Mouse (Mus musculus): ENCODE data around the gene Naa38.
"Not testable (repeated sequence)": the region's sequence is repeated elsewhere in the genome, so short reads cannot be mapped to it uniquely, and the experiment has no call there.

Gene Naa38

GRCm38 (mm10) chr11:69395235-69395633 is at the start of gene Naa38, which contains the start of gene Cyb5d1:
Gene Naa38, plus strand, starts transcription at chr11:69395487.
Gene Cyb5d1, minus strand, starts transcription at chr11:69395631.
- in situ Hi-C loops (cut with MboI; ENCODE audit: low pct_unique_long_range_greater_than_20kb in 1 of 2, low sequenced_read_pairs in 2 of 2, unreplicated experiment in 1 of 2): not testable (repeated sequence)

- in situ Hi-C loops (cut with MboI; ENCODE audit: low pct_unique_long_range_greater_than_20kb in 1 of 2, low sequenced_read_pairs in 2 of 2, unreplicated experiment in 1 of 2): no loop called here
These were observed 48.8 kb upstream of the Naa38 start for GRCm38 (mm10) chr11:69346441-69346840.

GRCm38 (mm10) chr11:69356544-69356943 is 38.7 kb upstream of the Naa38 start:
- in situ Hi-C loops (cut with MboI; ENCODE audit: low pct_unique_long_range_greater_than_20kb in 1 of 2, low sequenced_read_pairs in 2 of 2, unreplicated experiment in 1 of 2): no loop called here

- in situ Hi-C loops (cut with MboI; ENCODE audit: low pct_unique_long_range_greater_than_20kb in 1 of 2, low sequenced_read_pairs in 2 of 2, unreplicated experiment in 1 of 2): no loop called here
These were observed 37.6 kb upstream of the Naa38 start for GRCm38 (mm10) chr11:69357690-69358089.

- in situ Hi-C loops (cut with MboI; ENCODE audit: low pct_unique_long_range_greater_than_20kb in 1 of 2, low sequenced_read_pairs in 2 of 2, unreplicated experiment in 1 of 2): no loop called here
These were observed 33.3 kb upstream of the Naa38 start for GRCm38 (mm10) chr11:69362021-69362420.

GRCm38 (mm10) chr11:69362479-69362878 is 32.8 kb upstream of the Naa38 start:
- in situ Hi-C loops (cut with MboI; ENCODE audit: low pct_unique_long_range_greater_than_20kb in 1 of 2, low sequenced_read_pairs in 2 of 2, unreplicated experiment in 1 of 2): no loop called here

GRCm38 (mm10) chr11:69364376-69364775 is 30.9 kb upstream of the Naa38 start:
- in situ Hi-C loops (cut with MboI; ENCODE audit: low pct_unique_long_range_greater_than_20kb in 1 of 2, low sequenced_read_pairs in 2 of 2, unreplicated experiment in 1 of 2): no loop called here

GRCm38 (mm10) chr11:69364910-69365309 is 30.4 kb upstream of the Naa38 start:
- in situ Hi-C loops (cut with MboI; ENCODE audit: low pct_unique_long_range_greater_than_20kb in 1 of 2, low sequenced_read_pairs in 2 of 2, unreplicated experiment in 1 of 2): no loop called here

- in situ Hi-C loops (cut with MboI; ENCODE audit: low pct_unique_long_range_greater_than_20kb in 1 of 2, low sequenced_read_pairs in 2 of 2, unreplicated experiment in 1 of 2): no loop called here
These were observed 29.6 kb upstream of the Naa38 start for GRCm38 (mm10) chr11:69365722-69366121.

GRCm38 (mm10) chr11:69366157-69366854 is 29.0 kb upstream of the Naa38 start:
- in situ Hi-C loops (cut with MboI; ENCODE audit: low pct_unique_long_range_greater_than_20kb in 1 of 2, low sequenced_read_pairs in 2 of 2, unreplicated experiment in 1 of 2): no loop called here

- in situ Hi-C loops (cut with MboI; ENCODE audit: low pct_unique_long_range_greater_than_20kb in 1 of 2, low sequenced_read_pairs in 2 of 2, unreplicated experiment in 1 of 2): no loop called here
These were observed 28.3 kb upstream of the Naa38 start for GRCm38 (mm10) chr11:69366855-69367615.

- in situ Hi-C loops (cut with MboI; ENCODE audit: low pct_unique_long_range_greater_than_20kb in 1 of 2, low sequenced_read_pairs in 2 of 2, unreplicated experiment in 1 of 2): no loop called here
These were observed 27.5 kb upstream of the Naa38 start for GRCm38 (mm10) chr11:69367616-69368355.

- in situ Hi-C loops (cut with MboI; ENCODE audit: low pct_unique_long_range_greater_than_20kb in 1 of 2, low sequenced_read_pairs in 2 of 2, unreplicated experiment in 1 of 2): no loop called here
These were observed 26.7 kb upstream of the Naa38 start for GRCm38 (mm10) chr11:69368356-69369214.

- in situ Hi-C loops (cut with MboI; ENCODE audit: low pct_unique_long_range_greater_than_20kb in 1 of 2, low sequenced_read_pairs in 2 of 2, unreplicated experiment in 1 of 2): no loop called here
These were observed 25.9 kb upstream of the Naa38 start, which contains the start of gene Chd3 for GRCm38 (mm10) chr11:69369215-69369989. Gene Chd3, minus strand, starts transcription at chr11:69369406.

GRCm38 (mm10) chr11:69369990-69370816 is 25.1 kb upstream of the Naa38 start:
- in situ Hi-C loops (cut with MboI; ENCODE audit: low pct_unique_long_range_greater_than_20kb in 1 of 2, low sequenced_read_pairs in 2 of 2, unreplicated experiment in 1 of 2): no loop called here

GRCm38 (mm10) chr11:69370817-69371215 is 24.5 kb upstream of the Naa38 start:
- in situ Hi-C loops (cut with MboI; ENCODE audit: low pct_unique_long_range_greater_than_20kb in 1 of 2, low sequenced_read_pairs in 2 of 2, unreplicated experiment in 1 of 2): no loop called here

- in situ Hi-C loops (cut with MboI; ENCODE audit: low pct_unique_long_range_greater_than_20kb in 1 of 2, low sequenced_read_pairs in 2 of 2, unreplicated experiment in 1 of 2): no loop called here
These were observed 23.7 kb upstream of the Naa38 start for GRCm38 (mm10) chr11:69371601-69372000.

Data from mouse embryonic stem cell (cell line).